Mouse (Mus musculus) urinary bladder, postnatal 10 days (tissue): ENCODE measurements around the gene Ap1s3.

Source experiments
- DNase-seq: peaks from one replicate; pipeline ENCODE4 v3.0.0; 2022; ENCODE audit warnings: low spot score

Ap1s3 gene

GRCm38 (mm10) chr1:79671543-79672337, at the start of gene Ap1s3:
Gene Ap1s3, minus strand, starts transcription at chr1:79671972.
- DNase-seq, result peak; percentile 21

GRCm38 (mm10) chr1:79714152-79714923, 42.6 kb upstream of the Ap1s3 start:
- no peak for DNase-seq

DNA sequence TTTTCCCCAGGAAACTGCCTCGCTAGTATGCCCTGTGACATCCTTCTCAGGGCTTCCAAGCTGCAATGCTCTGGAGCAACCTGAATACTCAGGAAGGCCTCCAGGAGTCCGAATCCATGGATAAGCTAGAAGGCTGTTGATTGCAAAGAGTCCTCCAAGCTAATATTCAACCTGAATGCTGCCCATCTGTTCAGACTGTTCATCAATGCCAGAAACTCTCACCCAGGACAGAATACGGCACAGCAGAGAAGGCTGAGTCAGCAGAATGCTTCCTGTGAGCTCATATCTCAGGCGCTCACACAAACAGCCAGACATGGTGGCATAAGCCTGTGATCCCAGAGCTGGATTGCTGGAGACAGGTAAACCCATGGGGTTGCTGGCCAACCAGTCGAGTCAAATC, 41.3 kb upstream of the Ap1s3 start:
- no peak for DNase-seq

DNA sequence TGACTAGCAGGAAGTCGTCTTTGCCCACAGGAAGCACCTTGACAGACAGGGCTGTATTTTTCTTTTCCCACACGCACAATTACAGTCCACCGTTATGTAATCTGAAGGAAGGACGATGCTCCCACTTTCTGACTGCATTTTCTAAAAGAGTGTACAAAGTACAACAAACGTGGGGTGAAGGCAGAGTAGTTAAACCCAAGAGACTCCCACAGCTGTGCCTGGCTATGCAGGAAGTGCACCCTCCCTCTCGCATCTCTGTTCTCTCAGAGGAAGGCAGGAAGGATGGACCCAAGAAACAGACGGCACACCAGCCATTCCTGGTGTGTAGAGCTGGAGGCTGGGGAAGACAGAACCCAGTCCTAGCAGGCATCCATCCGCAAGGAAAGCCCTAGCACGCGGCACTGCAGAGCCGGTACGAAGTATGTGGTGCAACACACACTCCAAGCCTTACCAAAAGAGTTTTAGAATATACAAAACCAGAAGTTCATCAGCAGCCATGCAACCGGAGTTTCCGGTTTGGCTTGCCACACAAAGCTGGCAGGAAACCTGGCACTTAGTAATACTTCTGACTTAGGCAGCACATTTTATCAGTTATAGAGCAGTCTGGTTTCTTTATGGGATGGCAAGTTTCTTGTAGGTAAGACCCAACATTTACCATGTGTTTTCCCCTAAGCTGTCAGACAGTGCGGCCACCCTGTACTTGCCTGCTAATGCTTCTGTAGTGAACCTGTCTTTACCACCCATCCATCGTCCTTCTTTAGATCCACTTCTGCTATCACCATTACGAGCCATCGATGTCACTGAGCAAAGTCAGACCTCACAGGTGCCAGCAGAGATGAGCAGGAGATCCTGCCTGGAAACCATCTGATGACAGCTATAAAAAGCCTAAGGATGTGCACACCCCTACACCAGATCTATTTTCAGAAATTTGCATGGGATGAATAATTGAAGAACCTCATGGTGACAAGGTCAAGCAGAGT, 39.7 kb upstream of the Ap1s3 start:
- no peak for DNase-seq

DNA sequence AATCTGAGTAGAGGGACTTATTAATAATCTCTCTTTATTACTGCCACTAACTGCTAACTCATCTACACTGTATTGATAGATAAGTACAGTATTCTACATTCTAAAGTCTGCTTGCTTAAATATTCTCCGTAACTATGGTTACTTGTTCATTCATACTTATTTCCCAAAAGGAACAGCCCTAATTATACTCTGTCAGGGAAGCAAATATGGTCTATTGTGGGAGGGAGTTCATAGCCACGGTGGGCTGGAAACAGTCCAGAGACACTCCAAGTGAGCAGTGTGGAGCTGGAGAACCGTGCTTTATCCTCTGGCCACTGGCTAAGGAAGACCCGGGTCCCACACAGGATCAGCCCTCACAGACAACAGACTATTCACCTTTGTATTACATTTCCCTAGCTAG, 38.9 kb upstream of the Ap1s3 start:
- DNase-seq, result no peak

GRCm38 (mm10) chr1:79710216-79710615, 38.4 kb upstream of the Ap1s3 start:
- no peak for DNase-seq

GRCm38 (mm10) chr1:79707383-79707782, 35.6 kb upstream of the Ap1s3 start:
- no peak for DNase-seq

DNA sequence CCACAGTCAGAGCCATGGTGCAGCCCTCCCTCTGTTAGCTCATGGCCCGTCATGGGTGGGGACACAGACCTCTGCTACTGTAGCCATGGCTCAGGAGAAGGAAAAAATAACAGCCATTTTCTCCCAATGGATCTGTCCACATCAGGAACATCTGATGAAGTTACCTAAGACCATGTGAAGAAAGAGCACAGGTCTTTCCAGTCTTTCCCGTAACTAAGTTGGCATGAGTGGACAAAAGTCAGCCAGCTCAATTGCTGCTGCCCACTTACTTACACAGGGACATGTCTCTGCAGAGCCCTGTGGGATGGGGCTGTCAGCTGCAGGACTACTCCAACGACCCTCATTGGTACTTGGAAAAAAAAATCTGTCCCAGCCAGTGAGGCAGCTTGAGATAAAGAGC, 34.9 kb upstream of the Ap1s3 start:
- no peak for DNase-seq

GRCm38 (mm10) chr1:79704672-79705071, 32.9 kb upstream of the Ap1s3 start:
- DNase-seq, result no peak

GRCm38 (mm10) chr1:79703520-79703919, 31.7 kb upstream of the Ap1s3 start:
- DNase-seq, result no peak

DNA sequence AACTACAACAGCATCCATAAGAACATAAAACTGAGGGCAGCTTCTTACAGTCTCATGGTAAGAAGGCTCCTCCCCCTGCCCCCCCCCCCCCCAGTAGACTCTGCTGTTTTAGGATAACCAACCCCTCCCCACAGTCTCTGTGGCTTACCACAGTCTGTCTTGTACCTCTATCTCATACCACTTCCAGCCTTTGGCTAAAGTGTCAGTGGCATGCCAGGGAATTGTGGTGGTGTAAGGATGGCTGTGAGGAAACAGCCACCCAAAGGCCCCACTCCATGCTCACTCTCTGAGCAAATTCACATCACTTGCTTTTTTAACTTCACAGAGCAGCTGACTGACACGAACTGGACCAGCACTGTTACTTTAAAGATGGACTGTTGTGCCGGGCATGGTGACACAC, 26.7 kb upstream of the Ap1s3 start:
- DNase-seq, result no peak

GRCm38 (mm10) chr1:79697382-79697781, 25.6 kb upstream of the Ap1s3 start:
- no peak for DNase-seq

- DNase-seq, result no peak
These were observed 25.2 kb upstream of the Ap1s3 start for GRCm38 (mm10) chr1:79696933-79697332.

GRCm38 (mm10) chr1:79692482-79692881, 20.7 kb upstream of the Ap1s3 start:
- DNase-seq, result no peak

DNA sequence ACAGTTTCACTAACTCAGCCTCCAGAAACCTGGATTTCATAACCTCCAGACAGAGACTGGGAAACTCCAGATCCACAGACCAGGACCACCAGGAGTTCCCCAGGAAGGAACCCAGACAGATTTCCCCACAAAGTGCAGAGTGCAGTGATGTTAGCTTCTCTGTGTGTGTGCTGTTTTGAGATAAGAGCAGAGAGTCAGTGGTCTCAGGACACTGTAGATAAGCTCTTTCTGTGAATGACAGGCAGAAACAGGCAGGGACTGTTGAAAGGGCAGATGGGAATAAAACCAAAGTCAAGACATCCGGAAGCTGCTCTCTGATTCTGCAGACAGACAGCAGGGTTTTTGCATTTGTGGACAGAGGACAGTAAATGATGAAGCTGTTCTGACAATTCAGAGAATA, 15.5 kb upstream of the Ap1s3 start:
- no peak for DNase-seq

- no peak for DNase-seq
These were observed 12.3 kb upstream of the Ap1s3 start for GRCm38 (mm10) chr1:79684027-79684426.

DNA sequence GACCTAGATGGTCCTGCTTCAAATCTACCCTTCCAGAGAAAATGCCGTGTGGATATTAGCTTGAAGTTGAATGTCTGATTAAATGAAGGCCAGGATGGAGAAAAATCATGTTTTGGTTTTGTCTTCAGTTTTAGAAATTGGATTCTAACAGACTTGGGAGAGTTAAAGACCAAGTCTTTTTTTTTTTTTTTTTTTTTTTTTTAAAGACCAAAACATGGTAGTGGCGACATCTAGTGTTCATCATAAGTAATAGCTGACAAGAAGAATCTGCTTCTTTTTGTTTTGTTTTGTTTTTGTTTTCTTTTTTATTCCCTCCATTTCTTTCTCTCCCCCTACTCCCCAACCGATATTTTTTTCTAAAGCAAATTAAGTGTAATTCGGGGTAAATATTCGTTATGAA, 11.2 kb upstream of the Ap1s3 start:
- DNase-seq, result no peak

DNA sequence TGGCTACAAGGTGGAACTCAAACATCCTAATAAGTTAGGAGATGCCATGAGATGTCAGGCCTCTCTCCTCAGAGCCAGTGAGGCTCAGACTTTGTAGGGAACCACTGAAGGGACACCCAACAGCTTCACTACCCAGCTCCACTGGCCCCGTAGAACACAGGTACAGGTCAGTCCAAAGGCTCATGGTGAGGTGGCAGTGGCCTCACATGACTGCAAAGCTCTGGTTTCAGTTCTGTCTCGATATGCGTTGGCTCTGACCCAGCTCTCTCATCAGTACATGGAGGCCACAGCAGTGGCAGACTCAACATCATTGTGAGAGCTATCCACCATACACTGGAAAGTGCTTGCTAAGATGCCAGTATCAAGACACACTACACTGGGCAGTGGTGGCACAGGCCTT, 9.0 kb upstream of the Ap1s3 start:
- no peak for DNase-seq

DNA sequence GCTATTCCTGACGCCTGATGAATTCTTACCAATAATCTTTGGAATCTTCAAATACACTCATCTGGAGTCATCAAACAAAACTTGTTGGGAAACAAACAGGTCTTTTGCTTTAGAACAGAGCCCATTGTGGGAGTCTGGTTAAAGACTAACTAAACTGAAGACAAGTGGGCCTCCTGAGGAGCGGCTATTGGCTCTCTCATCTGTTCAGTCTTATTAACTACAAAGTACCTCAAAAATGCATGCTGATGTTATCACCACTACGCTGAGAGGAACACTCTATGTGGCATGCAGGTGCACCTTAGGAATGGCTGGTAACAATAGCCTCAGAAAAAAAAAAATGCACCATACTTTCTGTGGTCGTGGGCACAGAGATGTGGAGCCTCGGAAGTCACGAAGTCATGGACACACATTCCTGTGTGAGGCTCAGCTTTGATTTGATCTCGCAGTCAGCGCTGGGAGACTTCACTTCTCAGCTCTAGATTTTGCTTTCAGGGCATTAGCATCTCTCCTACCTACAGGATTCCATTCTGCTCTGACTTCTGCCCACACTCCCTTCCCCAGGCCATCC, 6.4 kb upstream of the Ap1s3 start:
- DNase-seq, result no peak

DNA sequence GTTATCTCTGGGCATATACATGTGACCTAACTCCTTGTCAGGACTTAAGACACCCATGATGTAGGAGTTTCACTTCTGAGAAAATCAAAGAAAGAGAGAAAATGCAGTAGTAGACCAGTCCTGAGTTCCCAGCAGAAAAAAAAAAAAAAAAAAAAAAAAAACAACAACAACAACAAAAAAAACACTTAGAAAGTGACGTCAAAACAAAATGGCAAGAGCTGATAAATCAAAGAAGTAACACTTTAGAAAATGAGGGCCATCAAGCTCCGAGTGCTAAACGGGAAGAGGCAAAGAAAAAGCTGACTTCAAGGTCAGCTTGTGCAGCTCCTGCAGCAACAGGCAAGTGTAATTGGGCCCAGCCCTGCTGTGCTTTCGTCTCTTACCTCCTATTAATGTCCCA, 3.9 kb upstream of the Ap1s3 start:
- DNase-seq, result no peak

- no peak for DNase-seq
These were observed 603 bp downstream of the Ap1s3 start for GRCm38 (mm10) chr1:79671196-79671542.

GRCm38 (mm10) chr1:79669419-79669974, 2.3 kb downstream of the Ap1s3 start:
- DNase-seq, result no peak
